Mouse (Mus musculus): ENCODE measurements around the gene Retreg3. TPM values are rescaled to one million over a fixed set of nuclear protein-coding genes. Genes with fewer than 3 reads are reported as not detected.
"Not testable (repeated sequence)": the region's sequence is repeated elsewhere in the genome, so short reads cannot be mapped to it uniquely, and the experiment has no call there.

The Retreg3 gene
- total RNA-seq, 4 experiments from 2014 or later: 26.5 to 31.2 (median 29.0) TPM

GRCm38 (mm10) chr11:101149178-101150105 is 29.7 kb upstream of the Retreg3 start:
- DNase-seq (ENCODE audit: low spot score): no peak

GRCm38 (mm10) chr11:101148751-101149150 is 29.1 kb upstream of the Retreg3 start:
- DNase-seq (ENCODE audit: low spot score): no peak

DNA sequence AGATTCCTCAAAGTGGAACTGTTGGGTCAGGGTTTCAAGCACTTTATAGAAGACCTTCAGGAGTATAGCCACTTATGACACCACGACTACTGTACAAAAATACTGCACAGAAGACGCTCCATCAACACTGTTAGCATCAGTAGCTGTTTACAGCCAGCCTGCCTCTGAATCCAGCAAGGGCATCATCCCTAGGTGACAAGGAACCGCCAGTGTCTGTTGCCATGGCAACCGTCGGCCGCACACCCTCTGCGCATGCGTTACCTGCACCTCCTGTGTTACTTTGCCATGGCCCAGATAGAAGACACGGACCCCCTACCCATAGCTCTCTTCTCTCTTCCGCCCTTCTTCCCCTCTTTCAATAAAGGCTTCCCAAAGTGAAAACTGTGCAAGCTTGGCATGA is 26.7 kb upstream of the Retreg3 start:
- DNase-seq (ENCODE audit: low spot score): no peak

GRCm38 (mm10) chr11:101143338-101144225 is 23.9 kb upstream of the Retreg3 start:
- DNase-seq (ENCODE audit: low spot score): no peak

GRCm38 (mm10) chr11:101142215-101142967 is 22.7 kb upstream of the Retreg3 start:
- no peak for DNase-seq (ENCODE audit: low spot score)

GRCm38 (mm10) chr11:101141088-101141487 is 21.4 kb upstream of the Retreg3 start:
- no peak for DNase-seq (ENCODE audit: low spot score)

DNA sequence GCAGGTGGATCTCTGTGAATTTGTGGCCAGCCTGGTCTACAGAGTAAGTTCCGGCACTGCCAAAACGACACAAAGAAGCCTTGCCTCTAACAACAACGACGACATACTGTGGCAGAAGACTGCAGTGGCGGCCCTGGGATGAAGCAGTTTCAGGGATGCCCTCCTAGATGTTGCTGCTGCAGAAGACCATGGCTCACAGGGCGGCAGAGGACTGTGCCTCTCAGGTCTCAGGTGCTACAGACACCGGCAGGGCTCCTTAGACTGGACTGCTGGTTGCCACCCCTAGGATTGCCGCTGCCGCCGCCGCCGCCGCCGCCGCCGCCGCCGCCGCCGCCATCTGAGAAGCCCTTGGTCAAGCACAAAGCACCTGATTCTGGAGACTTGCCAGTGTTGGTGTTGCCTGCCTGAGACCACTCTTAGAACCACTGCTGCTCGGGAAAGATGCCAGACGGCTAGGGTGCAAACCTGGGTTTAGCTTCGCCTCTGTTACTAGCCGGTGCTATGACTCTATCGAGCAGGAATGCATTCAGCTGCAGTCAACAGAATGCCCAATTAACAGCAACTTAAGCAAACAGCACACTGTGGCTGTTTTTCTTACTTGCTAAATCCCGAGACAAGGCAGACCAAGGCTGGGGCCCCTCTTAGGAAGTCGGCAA is 20.6 kb upstream of the Retreg3 start:
- DNase-seq (ENCODE audit: low spot score): no peak

DNA sequence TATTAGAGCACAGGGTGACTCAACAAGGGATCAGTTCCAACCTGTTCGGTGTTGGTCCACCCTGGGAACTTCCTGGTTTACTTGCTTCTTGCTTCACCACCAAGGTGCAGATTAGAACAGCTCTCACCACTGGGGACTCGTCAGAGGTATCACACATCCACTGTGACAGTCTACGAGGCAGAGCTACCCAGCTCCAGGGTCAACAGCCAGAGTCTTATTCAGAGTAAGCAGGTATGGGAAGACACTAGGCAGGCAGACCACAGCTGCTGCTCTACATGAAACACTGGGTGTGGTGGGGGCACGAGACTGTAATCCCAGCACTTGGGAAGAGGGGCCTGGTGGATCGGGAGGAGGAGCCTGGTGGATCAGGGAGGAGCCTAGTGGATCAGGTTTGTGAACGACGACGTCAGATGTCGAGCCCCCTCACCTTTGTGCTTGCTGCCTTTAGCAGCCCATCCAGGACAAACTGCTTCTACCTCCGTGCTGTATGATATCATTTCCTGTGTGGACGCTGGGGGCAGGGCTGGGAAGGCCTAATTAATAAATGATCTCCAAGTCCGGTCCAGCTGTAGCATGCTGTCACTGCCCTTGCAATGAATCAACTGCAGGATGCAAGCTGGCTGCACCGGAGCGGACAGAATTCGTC is 19.0 kb upstream of the Retreg3 start:
- DNase-seq (ENCODE audit: low spot score): no peak

GRCm38 (mm10) chr11:101137000-101137399 is 17.3 kb upstream of the Retreg3 start:
- no peak for DNase-seq (ENCODE audit: low spot score)

DNA sequence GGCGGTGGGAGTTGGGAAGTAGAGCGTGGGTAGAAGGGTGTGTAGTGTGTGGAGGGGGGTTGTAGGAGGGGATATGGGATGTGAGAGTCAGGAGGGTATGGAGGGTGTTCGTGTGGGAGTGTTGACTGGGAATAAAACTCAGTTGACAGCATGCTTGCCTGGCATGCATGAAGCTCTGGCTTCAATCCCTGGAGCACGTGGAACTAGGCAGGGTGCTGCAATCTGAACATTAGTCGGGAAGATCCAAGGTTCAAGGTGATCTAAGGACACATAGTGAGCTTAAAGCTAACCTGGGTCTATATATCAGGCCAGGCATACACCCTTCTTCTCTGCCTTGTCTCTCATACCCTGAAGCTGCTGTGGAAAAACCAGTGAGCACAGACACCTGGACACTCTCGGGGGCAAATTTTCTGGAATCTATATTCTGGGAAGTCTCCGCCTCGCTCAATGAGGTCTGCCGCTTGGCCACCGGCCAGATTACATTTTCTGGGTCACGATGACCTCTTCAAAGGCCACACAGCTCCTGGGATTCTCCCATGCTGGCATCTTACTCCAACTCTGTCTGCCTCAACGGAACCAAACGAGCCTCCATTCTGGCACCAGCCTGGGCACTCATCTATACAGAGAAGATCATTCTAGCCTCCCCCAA is 14.6 kb upstream of the Retreg3 start:
- no peak for DNase-seq (ENCODE audit: low spot score)

DNA sequence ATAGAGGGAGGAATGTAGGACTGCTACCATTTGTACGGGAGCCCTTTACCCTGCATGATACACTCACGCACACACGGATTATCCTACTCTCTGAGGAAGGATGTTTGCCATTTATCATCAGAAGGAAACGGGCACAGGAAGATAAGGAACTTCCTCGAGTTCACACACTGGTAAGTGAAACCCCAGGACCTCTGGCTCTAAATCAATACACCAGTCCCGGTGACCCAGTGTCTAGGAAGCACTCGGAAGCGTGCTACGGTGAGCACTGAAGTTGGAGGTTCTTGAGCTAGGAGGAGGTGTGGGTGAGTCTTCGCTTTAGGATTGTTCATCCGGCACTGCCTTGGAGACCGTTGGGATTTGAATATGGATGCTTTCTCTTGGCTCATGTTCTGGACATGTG is 13.3 kb upstream of the Retreg3 start:
- DNase-seq (ENCODE audit: low spot score): no peak

- DNase-seq (ENCODE audit: low spot score): no peak
These were observed 12.0 kb upstream of the Retreg3 start for GRCm38 (mm10) chr11:101131701-101132100.

DNA sequence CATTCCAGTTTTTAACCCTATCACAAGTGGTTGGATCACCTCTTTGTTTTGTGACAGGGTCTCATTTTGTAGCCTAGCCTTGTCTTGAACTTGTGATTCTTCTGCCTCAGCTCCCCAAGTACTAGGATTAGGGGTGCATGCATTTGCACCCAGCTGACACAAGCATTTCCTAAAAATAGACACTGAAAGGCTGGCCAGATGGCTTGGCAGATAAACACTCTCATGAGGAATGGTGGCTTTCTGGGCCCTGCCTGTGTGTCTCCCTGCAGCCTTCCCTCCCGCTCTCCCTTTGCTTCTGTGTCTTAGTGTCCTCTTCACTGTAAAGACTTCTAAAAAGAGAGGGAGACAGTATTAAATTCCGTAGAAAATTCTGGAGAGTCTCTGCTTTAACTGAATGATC is 11.5 kb upstream of the Retreg3 start:
- no peak for DNase-seq (ENCODE audit: low spot score)

DNA sequence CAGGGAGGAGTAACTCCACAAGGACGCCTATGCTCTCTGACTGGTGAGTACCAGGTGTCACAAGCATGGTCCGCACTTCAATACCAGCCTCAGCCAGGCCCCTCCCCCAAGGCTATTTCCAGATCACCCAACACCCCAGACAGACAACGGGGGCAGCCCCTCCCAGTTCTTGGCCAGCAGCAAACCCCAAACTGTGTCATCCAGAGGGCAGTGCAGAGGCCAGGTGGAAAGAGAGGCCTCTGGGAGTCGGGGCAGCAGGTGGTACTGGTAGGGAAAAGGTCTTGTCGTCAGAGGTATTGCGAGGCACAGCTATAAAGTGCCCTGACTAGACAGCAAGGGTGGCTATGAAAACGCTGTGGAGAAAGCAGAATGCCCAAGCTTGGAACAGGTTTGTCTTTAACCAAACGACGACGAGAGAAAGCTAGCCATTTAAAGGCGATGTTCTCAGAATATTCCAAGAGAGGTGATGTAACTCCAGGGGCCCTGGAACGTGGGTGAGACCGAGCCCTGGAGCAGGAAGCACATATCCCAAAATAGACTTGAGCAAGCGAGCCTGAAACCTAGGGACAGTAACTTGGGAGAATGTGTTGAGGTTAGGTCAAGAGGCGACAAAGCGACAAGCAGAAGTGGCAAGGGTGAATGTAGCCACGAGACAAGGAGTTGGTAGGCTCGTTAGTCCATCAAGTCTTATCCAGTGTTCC is 10.5 kb upstream of the Retreg3 start:
- DNase-seq (ENCODE audit: low spot score): peak; percentile 68

DNA sequence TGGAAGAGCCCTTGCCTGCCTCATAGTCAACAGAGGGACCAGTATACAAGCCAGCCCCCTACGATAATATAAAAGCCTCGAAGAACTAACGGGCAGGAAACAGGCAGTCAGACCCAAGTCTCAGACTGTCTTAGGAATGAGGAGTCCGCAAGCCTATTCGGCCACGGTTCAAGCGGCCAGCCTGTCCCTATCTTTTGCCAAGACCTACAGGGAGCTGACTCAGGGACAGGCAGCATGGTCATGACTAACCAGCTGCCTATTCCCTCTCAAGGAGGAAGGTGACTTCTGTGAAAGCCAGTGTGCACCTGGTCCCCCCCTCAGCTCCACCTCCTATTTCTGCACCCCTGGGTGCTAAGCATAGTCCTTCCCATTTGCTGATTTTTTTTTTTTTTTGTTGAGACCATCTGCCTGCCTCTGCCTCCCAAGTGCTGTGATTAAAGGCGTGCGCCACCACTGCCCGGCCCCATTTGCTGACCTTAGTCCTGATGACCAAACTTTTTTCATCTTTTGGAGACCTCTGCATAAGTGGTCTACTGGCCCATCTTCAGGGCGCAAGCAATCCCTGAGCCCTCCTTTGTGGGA is 9.4 kb upstream of the Retreg3 start:
- no peak for DNase-seq (ENCODE audit: low spot score)

DNA sequence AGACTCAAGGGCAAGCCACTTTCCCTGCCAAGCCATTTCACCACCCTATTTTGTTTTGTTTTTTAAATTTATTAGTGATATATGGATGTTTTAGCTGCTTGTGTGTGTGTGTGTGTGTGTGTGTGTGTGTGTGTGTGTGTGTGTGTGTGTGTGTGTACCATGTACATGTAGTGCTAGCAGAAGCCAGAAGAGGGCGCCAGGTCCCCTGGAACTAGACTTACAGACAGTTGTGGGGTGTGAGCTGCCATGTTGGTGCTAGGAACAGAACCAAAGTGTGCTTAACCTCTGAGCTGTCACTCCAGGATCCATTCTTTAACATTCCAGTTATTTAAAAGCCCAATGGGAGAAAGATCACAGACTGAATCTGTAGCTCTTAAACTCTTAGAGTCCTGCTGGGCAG is 7.4 kb upstream of the Retreg3 start:
- no peak for DNase-seq (ENCODE audit: low spot score)

DNA sequence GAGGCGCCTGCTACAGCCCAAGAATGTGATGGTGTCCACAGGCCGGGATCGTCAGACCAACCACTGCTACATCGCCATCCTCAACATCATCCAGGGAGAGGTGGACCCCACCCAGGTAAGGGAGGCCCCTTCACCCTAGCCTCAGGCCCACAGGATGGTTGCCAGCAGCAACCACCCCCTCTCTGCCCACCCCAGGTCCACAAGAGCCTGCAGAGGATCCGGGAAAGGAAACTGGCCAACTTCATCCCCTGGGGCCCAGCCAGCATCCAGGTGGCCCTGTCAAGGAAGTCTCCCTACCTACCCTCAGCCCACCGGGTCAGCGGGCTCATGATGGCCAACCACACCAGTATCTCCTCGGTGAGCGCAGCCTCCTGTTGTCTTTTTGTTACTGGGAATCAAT is 5.3 kb upstream of the Retreg3 start:
- DNase-seq (ENCODE audit: low spot score): not testable (repeated sequence)

- not testable (repeated sequence) for DNase-seq (ENCODE audit: low spot score)
These were observed 4.8 kb upstream of the Retreg3 start for GRCm38 (mm10) chr11:101124494-101124893.

DNA sequence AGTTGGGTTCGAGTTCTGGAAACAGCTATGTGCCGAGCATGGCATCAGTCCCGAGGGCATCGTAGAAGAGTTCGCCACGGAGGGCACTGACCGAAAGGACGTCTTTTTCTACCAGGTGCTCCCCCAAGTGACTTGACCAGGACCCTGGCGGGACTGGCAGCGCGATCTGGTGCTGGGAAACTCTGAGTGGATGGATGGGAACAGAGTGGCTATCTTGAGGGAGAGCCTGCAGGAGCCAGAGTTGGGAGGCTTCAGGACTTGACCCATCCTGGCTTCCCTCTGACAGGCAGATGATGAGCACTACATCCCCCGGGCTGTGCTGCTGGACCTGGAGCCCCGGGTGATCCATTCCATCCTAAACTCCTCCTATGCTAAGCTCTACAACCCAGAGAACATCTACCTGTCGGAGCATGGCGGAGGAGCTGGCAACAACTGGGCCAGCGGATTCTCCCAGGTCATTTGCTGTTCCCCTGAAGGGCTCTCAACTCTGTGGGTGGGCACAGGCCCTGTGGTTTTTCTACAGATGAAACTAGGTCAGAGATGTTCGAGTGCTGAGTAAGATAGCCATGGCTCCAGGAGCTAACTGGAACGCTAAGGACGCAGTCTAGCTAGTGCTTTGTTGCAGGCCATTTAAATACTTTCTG is 974 bp upstream of the Retreg3 start:
- DNase-seq (ENCODE audit: low spot score): no peak

All from heart, adult 8-10 months (tissue).